Mouse (Mus musculus) c-Kit-positive CD71-positive TER-119-negative erythroid progenitor cells, embryonic 14.5 days (primary cell): ENCODE results near the gene H2-Q1.
A peak's percentile ranks its signal among the peaks of the same experiment; 100 is the strongest.
"Not testable (repeated sequence)": the region's sequence is repeated elsewhere in the genome, so short reads cannot be mapped to it uniquely, and the experiment has no call there.

Experiments
- DNase-seq: peaks from one replicate; pipeline ENCODE4 v3.0.0-alpha.2; 2013; ENCODE audit warnings: low read depth

Gene H2-Q1

GRCm38 (mm10) chr17:35320327-35321081, at the start of gene H2-Q1:
H2-Q1 (plus strand) TSS chr17:35320405.
- no peak for DNase-seq

- DNase-seq = no peak
Observed at GRCm38 (mm10) chr17:35272249-35272648, 48.0 kb upstream of the H2-Q1 start.

- peak; percentile 67 for DNase-seq
Observed at GRCm38 (mm10) chr17:35274770-35275169, 45.4 kb upstream of the H2-Q1 start.

GRCm38 (mm10) chr17:35276304-35276864, 43.8 kb upstream of the H2-Q1 start:
- no peak for DNase-seq

DNA sequence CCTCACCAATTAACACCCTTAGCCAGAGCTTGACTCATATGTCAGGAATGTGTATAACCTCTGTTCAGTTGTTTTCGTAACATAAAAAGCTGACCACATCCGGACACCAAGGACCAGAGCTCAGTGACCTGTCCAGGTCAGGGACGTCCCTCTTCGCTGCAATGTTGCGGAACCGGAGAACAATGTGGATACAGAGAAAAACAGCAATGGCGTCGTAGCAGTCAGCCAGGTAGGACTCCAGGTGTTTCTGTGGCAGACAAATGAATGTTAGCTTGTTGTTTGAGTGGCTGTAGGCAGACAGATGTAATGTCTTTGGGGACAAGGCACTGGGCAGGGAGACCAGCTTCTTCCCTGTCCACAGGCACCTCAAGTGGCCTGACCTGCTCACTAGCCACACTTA, 42.2 kb upstream of the H2-Q1 start:
- no peak for DNase-seq

DNA sequence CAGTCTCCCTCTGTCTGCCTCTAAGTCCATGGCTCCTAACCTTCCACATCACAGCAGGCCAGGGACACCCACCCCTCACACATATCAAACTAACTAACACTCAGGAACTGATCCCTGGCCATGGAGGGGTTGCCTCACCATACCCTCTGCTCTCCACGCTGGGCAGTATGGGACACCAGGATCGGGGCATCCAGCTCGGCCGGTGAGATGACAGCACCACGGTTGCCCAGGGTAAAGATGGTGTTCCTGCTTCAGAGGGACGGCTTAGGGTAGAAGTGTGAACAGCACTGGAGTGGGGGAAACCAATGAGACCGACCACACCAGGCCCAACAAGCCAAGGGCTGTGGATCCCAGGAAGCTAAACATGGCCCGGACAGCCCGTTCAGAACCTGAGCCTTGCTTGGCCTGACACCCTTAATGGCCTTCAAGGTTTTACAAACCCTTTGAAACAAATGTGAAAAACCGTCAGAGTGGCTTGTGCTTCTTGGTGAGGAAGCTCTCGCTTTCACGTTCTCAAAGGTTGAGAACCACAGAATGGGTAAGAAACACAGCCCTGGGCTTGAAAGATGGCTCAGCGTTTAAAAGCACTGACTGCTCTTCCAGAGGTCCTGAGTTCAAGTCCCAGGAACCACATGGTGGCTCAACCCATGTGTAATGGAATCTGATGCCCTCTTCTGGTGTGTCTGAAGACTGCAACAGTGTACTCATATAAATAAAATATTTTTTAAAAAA, 41.1 kb upstream of the H2-Q1 start:
- DNase-seq = no peak

- DNase-seq = no peak
Observed at GRCm38 (mm10) chr17:35280276-35280675, 39.9 kb upstream of the H2-Q1 start.

DNA sequence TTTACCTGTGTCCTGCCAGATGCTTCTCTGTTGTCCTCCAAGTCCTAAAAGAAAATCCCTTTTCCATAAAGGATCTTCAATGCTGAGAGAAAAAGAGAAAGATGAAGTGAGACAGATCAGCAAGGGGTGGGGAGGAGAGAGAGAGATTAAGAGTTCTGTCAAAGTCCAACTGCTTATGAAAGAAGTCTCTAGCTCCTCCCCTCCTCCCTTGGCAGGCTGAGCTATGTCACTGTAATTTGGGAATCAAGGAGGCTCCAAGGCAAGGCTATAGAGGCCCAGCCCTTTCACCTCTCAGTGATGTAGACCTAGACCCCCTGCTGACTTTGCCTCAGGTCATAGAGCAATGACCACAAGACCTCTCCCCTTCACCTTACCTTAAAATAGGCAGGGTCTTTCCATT, 34.8 kb upstream of the H2-Q1 start:
- no peak for DNase-seq

GRCm38 (mm10) chr17:35295796-35296195, 24.4 kb upstream of the H2-Q1 start:
- peak; percentile 42 for DNase-seq

GRCm38 (mm10) chr17:35300261-35300945, 19.8 kb upstream of the H2-Q1 start:
- not testable (repeated sequence) for DNase-seq

DNA sequence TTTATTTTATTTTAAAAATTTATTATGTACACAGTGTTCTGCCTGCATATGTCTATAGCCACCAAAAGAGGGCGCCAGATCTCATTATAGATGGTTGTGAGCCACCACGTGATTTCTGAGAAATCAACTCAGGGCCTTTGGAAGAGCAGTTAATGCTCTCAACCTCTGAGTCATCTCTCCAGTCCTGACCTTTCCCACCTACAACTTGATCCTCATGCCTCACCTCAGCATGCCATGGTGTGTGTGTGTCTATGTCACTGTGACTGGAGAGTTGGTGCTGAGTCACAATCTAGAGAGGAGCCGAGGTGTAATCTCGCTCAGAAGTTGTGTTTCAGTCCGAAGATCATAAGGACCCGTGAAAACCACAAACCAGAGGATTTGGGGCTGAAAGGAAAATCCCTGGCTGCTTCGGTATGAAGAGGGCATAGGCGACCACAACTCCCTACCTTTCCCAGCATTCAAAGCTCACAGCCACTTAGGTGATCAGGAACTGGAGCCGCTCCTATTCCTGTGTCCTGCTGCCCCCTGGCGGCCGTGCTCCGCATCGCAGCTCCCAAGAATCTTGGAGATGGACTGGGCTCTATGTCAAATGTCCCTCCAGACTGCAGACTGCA, 18.5 kb upstream of the H2-Q1 start:
- peak; percentile 65 for DNase-seq

- DNase-seq = no peak
Observed at GRCm38 (mm10) chr17:35303271-35303670, 16.9 kb upstream of the H2-Q1 start.

GRCm38 (mm10) chr17:35303756-35304350, 16.4 kb upstream of the H2-Q1 start:
- no peak for DNase-seq

DNA sequence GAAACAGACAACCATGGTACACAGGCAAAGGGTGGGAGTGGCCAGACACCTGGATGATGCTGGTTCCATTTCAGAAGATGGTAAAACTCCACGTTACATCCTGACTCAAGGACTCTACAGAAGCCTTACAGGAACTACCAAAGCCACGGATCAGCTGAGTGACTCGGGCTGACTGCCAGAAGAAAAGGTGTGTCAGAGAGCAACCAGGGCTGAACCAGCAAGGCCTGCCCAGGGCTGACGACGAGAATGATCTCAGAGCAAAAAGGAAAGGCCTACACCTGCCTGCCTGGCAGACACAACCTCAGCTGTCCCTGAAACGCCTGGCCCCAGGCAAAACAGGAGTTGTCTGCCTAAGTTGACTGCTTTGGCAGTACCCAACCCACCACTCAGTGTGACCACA, 15.7 kb upstream of the H2-Q1 start:
- no peak for DNase-seq

DNA sequence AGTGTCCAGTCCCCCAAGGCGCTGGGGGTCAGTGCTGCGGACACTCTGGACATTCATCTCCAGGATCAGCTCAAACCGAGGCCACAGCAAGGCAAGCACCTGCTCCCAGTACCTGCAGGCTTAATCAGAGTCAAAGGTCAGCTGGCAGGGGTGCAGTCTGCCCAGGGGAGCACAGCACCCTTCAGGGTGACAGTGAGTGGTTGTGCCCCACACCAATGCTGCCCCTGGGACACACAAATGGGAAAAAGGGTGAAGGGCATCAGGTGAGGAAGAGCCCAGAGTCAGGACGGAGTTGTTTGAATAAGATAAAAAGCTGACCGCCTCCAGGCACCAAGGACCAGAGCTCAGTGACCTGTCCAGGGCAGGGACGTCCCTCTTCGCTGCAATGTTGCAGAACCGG, 15.3 kb upstream of the H2-Q1 start:
- DNase-seq = not testable (repeated sequence)

GRCm38 (mm10) chr17:35318671-35319070, 1.5 kb upstream of the H2-Q1 start:
- no peak for DNase-seq

DNA sequence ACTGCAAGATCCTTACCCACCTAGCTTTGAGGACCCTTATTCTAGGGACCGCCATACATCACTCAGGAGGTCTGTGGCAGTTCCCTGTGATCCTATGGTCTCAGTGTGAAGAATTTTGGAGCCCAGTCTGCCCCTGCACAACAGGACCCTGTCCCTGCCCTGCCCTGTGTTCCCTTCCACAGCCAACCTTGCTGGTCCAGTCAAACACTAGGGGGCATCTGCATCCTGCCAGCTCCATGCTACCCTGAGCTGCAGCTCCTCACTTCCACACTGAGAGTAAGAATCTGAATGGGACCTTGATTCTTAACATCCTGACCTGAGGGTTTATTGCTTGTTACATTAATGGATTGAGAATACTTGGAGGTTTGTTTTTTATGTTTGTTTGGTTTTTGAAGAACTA, 4.9 kb downstream of the H2-Q1 start:
- DNase-seq = not testable (repeated sequence)

GRCm38 (mm10) chr17:35326000-35326399, 5.8 kb downstream of the H2-Q1 start:
- DNase-seq = not testable (repeated sequence)

GRCm38 (mm10) chr17:35329714-35330113, 9.5 kb downstream of the H2-Q1 start:
- not testable (repeated sequence) for DNase-seq

- not testable (repeated sequence) for DNase-seq
Observed at GRCm38 (mm10) chr17:35331546-35331945, 11.3 kb downstream of the H2-Q1 start.

- DNase-seq = no peak
Observed at GRCm38 (mm10) chr17:35342071-35342671, 22.0 kb downstream of the H2-Q1 start, which contains the start of gene H2-Q2. H2-Q2 (plus strand) TSS chr17:35342242.
